Mouse (Mus musculus) layer of hippocampus, adult 11-12 months (tissue): ENCODE measurements around the gene Crtc1.

Source experiments
- DNase-seq: peaks from one replicate; pipeline ENCODE4 v3.0.0; 2022; ENCODE audit warnings: low spot score

Crtc1 gene

GRCm38 (mm10) chr8:70347860-70348420 is 91.4 kb downstream of the Crtc1 start:
- DNase-seq = no peak

- DNase-seq = no peak
Observed at GRCm38 (mm10) chr8:70347443-70347842, 91.9 kb downstream of the Crtc1 start.

- no peak for DNase-seq
Observed at GRCm38 (mm10) chr8:70344279-70344678, 95.1 kb downstream of the Crtc1 start.

DNA sequence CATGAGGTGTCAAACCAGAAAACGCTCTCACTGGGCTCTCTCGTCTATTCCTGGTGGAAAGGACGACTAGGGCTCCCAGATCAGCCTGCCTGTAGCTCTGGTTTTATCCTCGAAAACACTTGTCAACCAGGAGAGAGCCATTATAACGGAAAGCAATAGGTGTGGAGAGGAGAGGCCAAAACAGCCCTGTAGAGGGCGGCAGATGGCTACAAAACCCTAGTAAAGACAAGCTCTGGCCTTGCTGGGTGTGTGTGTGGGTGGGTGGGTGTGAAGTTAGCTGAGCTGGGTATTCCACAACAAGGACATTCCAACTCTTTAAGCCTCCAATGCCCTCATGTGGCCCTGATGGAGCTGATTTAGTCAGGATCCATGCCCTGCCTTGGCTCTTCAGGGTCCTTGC is 95.7 kb downstream of the Crtc1 start:
- peak; percentile 62 for DNase-seq

DNA sequence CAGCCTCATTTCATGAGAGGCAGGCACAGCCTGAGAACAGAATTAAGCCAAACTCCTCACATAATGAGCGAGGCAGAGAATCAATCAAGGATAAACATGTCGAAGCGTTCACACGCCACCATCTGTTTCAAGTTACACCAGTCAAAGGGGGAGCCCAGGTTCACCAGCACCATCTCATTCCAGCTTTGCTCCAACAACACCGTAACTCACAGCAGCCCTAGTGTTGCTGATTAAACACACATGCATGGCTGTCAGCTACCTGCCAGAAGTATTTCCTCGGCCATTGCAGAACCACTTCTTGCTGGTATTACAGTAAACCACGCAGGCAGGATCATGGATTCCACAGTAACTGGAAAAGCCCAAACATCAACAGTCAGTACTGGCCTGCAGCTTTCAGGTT is 96.3 kb downstream of the Crtc1 start:
- no peak for DNase-seq

- no peak for DNase-seq
Observed at GRCm38 (mm10) chr8:70342007-70342406, 97.4 kb downstream of the Crtc1 start.

DNA sequence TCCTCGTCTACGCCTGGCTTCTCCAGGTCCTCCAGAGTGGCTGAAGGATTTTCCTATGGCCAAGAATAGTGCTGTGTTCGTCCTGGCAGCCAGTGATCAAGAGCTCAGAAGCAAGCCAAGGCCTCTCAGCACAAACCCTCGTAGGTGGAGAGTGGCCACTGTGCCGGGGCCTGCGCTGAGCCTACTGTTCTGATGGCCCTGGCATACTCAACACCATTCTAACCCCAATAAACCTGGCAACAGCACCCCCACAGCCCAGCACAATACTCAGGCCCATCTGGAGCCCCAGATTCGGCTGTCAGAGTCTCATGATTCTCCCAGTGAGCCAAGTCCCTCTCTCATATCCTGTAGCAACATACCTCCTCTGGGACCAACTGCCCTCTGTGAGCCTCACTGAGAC is 98.7 kb downstream of the Crtc1 start:
- DNase-seq = peak; percentile 50

- no peak for DNase-seq
Observed at GRCm38 (mm10) chr8:70338931-70339330, 100.4 kb downstream of the Crtc1 start.

DNA sequence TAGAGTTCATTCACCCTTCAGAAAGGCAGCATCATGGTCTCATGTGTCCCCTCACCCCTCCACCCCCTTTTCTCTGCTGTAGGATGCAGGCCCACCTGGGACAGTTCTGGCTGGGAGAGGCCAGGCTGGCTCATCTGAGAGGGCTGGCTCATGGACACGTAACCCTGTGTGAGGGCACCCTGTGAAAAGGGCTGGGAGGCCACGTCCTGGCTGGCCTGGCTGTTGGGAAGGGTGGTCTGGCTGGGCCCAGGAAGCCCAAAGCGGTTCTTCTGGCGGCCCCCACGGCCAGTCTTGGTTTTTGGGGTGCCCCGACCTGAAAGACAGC is 106.5 kb downstream of the Crtc1 start:
- no peak for DNase-seq
